Mouse (Mus musculus) kidney, embryonic 16.5 days (tissue): ENCODE measurements around the gene Fam180a. TPM values are rescaled to one million over a fixed set of nuclear protein-coding genes. Genes with fewer than 3 reads are reported as not detected.

Experiments used
- ATAC-seq: fragments of 200-750 bp; cut with Nextera tagmentation; 2 replicates; pipeline ENCODE4 v1.8.0; 2017; ENCODE audit warnings: moderate TSS enrichment; ENCODE audit not compliant: low FRiP score, low TSS enrichment
- H3K27ac ChIP-seq: fragments of 300-500 bp; sonication (generic); 2 replicates; pipeline ENCODE4 v1.5.1; 2014; ENCODE audit warnings: low read length
- H3K27me3 ChIP-seq: fragments of 300-500 bp; sonication (generic); 2 replicates; pipeline ENCODE4 v1.6.1; 2014; ENCODE audit warnings: low read length, control low read depth, mixed read lengths; ENCODE audit not compliant: insufficient read depth
- H3K36me3 ChIP-seq: fragments of 300-500 bp; sonication (generic); 2 replicates; pipeline ENCODE4 v1.6.1; 2014; ENCODE audit warnings: low read length, control low read depth, mixed read lengths; ENCODE audit not compliant: insufficient read depth
- H3K4me1 ChIP-seq: fragments of 300-500 bp; sonication (generic); 2 replicates; pipeline ENCODE4 v1.6.1; 2014; ENCODE audit warnings: low read length, control low read depth, mixed read lengths; ENCODE audit not compliant: insufficient read depth
- H3K4me2 ChIP-seq: fragments of 300-500 bp; sonication (generic); replicated peaks from 2 replicates; pipeline ENCODE4 v1.6.1; 2014; ENCODE audit warnings: low read depth, low read length
- H3K4me3 ChIP-seq: fragments of 300-500 bp; sonication (generic); 2 replicates; pipeline ENCODE4 v1.5.1; 2014; ENCODE audit warnings: mild to moderate bottlenecking, low read length
- H3K9ac ChIP-seq: fragments of 300-500 bp; sonication (generic); replicated peaks from 2 replicates; pipeline ENCODE4 v1.6.1; 2014; ENCODE audit warnings: low read length
- H3K9me3 ChIP-seq: fragments of 300-500 bp; sonication (generic); 2 replicates; pipeline ENCODE4 v1.6.1; 2016; ENCODE audit warnings: low read length, control low read depth
- WGBS: fragments of 180-500 bp; shearing (Covaris S2); extraction: QIAGEN DNeasy Blood & Tissue Kit; methylation state at CpG from one replicate; pipeline ENCODE4 v1.1.7; 2014; 5-methylcytosine and 5-hydroxymethylcytosine counted together
- polyA plus RNA-seq: library from polyadenylated mRNA; unstranded; fragments of >200 nt; fragmentation: Nextera tagmentation; extraction: Ambion mirVana; gene quantifications from 2 replicates; pipeline ENCODE4 v1.2.1, GENCODE M21; 2015

The Fam180a gene
- polyA plus RNA-seq, 1 experiment from 2014 or later, result 0.45 TPM

GRCm38 (mm10) chr6:35351826-35352225, 25.9 kb upstream of the Fam180a start:
- WGBS, result 94% methylated on average over 3 of the region's 3 CpGs
- Histone ChIP-seq H3K27ac (no peak overlapping the region), H3K27me3 (no peaks in the 10 kb centered on the region), H3K4me3 (no peak overlapping the region), H3K9ac (no peak overlapping the region), H3K9me3 (no peaks in the 10 kb centered on the region), H3K36me3 (no peaks in the 10 kb centered on the region), H3K4me1 (peaks cover 27% of the 10 kb centered on the region), H3K4me2 (no peak overlapping the region)
- no peak for ATAC-seq

GRCm38 (mm10) chr6:35349784-35350183, 23.8 kb upstream of the Fam180a start:
- H3K4me2 ChIP-seq, result peak overlapping the region; percentile 20; the same call in 1 of the 2 replicates
- ATAC-seq, result peak; percentile 83

DNA sequence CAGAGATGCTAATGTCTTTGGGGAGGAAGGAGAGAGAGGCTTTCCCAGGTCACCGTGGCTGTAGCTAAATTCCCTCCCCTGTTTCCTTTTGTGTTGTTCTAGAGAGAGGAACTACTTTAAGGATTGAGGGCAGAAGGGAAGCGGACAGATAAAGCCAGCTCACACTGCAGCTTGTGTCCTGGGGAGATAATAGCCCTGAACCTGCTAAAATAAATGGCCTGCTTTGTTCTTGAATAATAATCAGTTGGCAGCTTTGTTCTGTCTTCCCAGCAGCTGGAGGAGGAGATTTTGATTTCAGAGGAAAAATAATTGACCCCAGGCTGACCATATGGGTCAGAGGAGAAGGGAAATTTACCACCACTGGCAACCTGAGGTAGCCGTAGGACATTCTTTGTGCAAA, 12.7 kb upstream of the Fam180a start:
- 22% methylated on average over 3 of the region's 3 CpGs for WGBS
- Histone ChIP-seq H3K27ac (no peak overlapping the region), H3K4me1 (0 out of 2 replicates have a peak, but pooled peaks cover 2% of the 10 kb centered on the region), H3K9ac (no peak overlapping the region), H3K9me3 (no peaks in the 10 kb centered on the region), H3K36me3 (no peaks in the 10 kb centered on the region), H3K27me3 (no peaks in the 10 kb centered on the region), H3K4me2 (no peak overlapping the region), H3K4me3 (no peak overlapping the region)
- no peak for ATAC-seq

More at GRCm38 (mm10) chr6:35349784-35350183, 23.8 kb upstream of the Fam180a start:
- Histone ChIP-seq H3K36me3 (no peaks in the 10 kb centered on the region), H3K27ac (peak overlapping the region; percentile 44; the same call in 1 of the 2 replicates), H3K9me3 (no peaks in the 10 kb centered on the region), H3K4me1 (peaks cover 27% of the 10 kb centered on the region), H3K4me3 (no peak overlapping the region), H3K9ac (no peak overlapping the region), H3K27me3 (no peaks in the 10 kb centered on the region)
- WGBS, result 19% methylated on average over 7 of the region's 7 CpGs

GRCm38 (mm10) chr6:35337836-35338235, 11.9 kb upstream of the Fam180a start:
- H3K9me3 ChIP-seq, result no peaks in the 10 kb centered on the region
- H3K4me3 ChIP-seq, result no peak overlapping the region
- no peak overlapping the region for H3K9ac ChIP-seq
- no peak for ATAC-seq
- H3K4me1 ChIP-seq, result 0 out of 2 replicates have a peak, but pooled peaks cover 2% of the 10 kb centered on the region
- 81% methylated on average over 8 of the region's 8 CpGs for WGBS
- no peaks in the 10 kb centered on the region for H3K27me3 ChIP-seq
- H3K36me3 ChIP-seq, result no peaks in the 10 kb centered on the region
- H3K27ac ChIP-seq, result no peak overlapping the region
- H3K4me2 ChIP-seq, result no peak overlapping the region

GRCm38 (mm10) chr6:35335452-35335851, 9.5 kb upstream of the Fam180a start:
- WGBS, result 35% methylated on average over 5 of the region's 5 CpGs
- ATAC-seq, result no peak
- no peaks in the 10 kb centered on the region for H3K36me3 ChIP-seq
- no peak overlapping the region for H3K4me2 ChIP-seq
- H3K9me3 ChIP-seq, result no peaks in the 10 kb centered on the region
- H3K4me3 ChIP-seq, result no peak overlapping the region
- H3K27ac ChIP-seq, result no peak overlapping the region
- no peaks in the 10 kb centered on the region for H3K27me3 ChIP-seq
- H3K9ac ChIP-seq, result no peak overlapping the region
- peaks cover 2% of the 10 kb centered on the region; the same call in 1 of the 2 replicates for H3K4me1 ChIP-seq

- Histone ChIP-seq H3K4me2 (no peak overlapping the region), H3K9me3 (no peaks in the 10 kb centered on the region), H3K4me1 (peaks cover 2% of the 10 kb centered on the region; the same call in 1 of the 2 replicates), H3K4me3 (no peak overlapping the region), H3K9ac (no peak overlapping the region), H3K27ac (no peak overlapping the region), H3K36me3 (no peaks in the 10 kb centered on the region), H3K27me3 (no peaks in the 10 kb centered on the region)
- ATAC-seq, result no peak
- 88% methylated on average over 4 of the region's 4 CpGs for WGBS
These were observed 8.3 kb upstream of the Fam180a start for GRCm38 (mm10) chr6:35334278-35334677.

- no peak overlapping the region for H3K4me2 ChIP-seq
- H3K4me3 ChIP-seq, result no peak overlapping the region
- no peaks in the 10 kb centered on the region for H3K27me3 ChIP-seq
- H3K4me1 ChIP-seq, result peaks cover 2% of the 10 kb centered on the region; the same call in 1 of the 2 replicates
- H3K27ac ChIP-seq, result no peak overlapping the region
- ATAC-seq, result no peak
- no peaks in the 10 kb centered on the region for H3K9me3 ChIP-seq
- no peaks in the 10 kb centered on the region for H3K36me3 ChIP-seq
- no peak overlapping the region for H3K9ac ChIP-seq
- WGBS, result 58% methylated on average over 3 of the region's 3 CpGs
These were observed 7.7 kb upstream of the Fam180a start for GRCm38 (mm10) chr6:35333632-35334031.

GRCm38 (mm10) chr6:35330834-35331233, 4.9 kb upstream of the Fam180a start:
- H3K4me3 ChIP-seq, result no peak overlapping the region
- H3K27me3 ChIP-seq, result no peaks in the 10 kb centered on the region
- H3K9ac ChIP-seq, result no peak overlapping the region
- no peak overlapping the region for H3K27ac ChIP-seq
- ATAC-seq, result no peak
- no peaks in the 10 kb centered on the region for H3K9me3 ChIP-seq
- H3K4me2 ChIP-seq, result no peak overlapping the region
- no peaks in the 10 kb centered on the region for H3K36me3 ChIP-seq
- H3K4me1 ChIP-seq, result peaks cover 2% of the 10 kb centered on the region; the same call in 1 of the 2 replicates
- WGBS, result 43% methylated on average over 6 of the region's 6 CpGs

DNA sequence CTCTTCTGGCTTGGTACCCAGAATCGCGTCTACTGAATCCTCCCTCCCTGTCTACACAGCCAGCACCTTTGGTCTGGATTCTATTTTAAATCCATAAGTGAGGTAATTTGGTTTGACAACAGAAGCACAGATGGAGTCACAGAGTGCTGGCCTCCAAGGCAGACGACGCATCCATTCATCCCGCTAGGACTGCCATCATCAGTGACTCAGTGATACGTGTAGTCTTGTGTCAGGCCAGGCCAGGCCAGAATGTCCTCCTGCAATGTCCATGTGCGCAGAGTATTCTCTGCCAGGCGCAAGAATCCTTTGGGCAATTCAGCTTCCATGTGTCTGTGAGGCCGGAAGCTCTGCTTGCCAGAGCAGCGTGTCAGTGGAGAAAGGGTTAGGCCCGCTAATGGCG, 4.0 kb upstream of the Fam180a start:
- H3K36me3 ChIP-seq, result no peaks in the 10 kb centered on the region
- 96% methylated on average over 12 of the region's 12 CpGs for WGBS
- H3K27me3 ChIP-seq, result no peaks in the 10 kb centered on the region
- H3K9me3 ChIP-seq, result no peaks in the 10 kb centered on the region
- ATAC-seq, result no peak
- H3K4me2 ChIP-seq, result no peak overlapping the region
- H3K27ac ChIP-seq, result no peak overlapping the region
- H3K9ac ChIP-seq, result no peak overlapping the region
- H3K4me1 ChIP-seq, result peaks cover under 1% of the 10 kb centered on the region; the same call in 1 of the 2 replicates
- no peak overlapping the region for H3K4me3 ChIP-seq

DNA sequence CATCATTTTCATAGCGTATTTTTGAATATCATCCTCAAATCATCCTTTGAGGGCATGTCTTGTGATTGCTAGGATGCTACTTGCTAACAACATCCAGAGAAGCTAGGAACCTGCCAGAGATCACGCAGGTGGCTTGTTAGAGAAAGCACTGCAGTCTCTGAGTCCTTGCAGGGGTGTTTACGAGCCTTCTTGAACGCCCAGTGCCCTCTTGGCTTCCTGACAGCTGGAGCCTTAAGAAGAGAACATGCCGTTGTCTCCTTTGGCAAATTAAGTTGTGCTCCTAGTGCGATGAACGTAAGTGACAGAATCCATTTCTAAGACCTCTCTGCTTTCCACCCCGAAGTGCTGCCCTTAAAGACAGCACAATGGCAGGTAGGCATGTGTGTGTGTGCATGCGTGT, 1.6 kb downstream of the Fam180a start:
- no peak overlapping the region for H3K27ac ChIP-seq
- no peak overlapping the region for H3K4me3 ChIP-seq
- H3K9ac ChIP-seq, result no peak overlapping the region
- no peaks in the 10 kb centered on the region for H3K36me3 ChIP-seq
- no peaks in the 10 kb centered on the region for H3K27me3 ChIP-seq
- ATAC-seq, result no peak
- no peaks in the 10 kb centered on the region for H3K9me3 ChIP-seq
- no peak overlapping the region for H3K4me2 ChIP-seq
- WGBS, result 66% methylated on average over 9 of the region's 9 CpGs
- H3K4me1 ChIP-seq, result no peaks in the 10 kb centered on the region
